Mouse (Mus musculus): Measurements from ENCODE around the gene Arhgef38. TPM values are rescaled to one million over a fixed set of nuclear protein-coding genes. Genes with fewer than 3 reads are reported as not detected.

The Arhgef38 gene
- polyA plus RNA-seq, 1 experiment from 2014 or later, result 0.08 TPM

DNA sequence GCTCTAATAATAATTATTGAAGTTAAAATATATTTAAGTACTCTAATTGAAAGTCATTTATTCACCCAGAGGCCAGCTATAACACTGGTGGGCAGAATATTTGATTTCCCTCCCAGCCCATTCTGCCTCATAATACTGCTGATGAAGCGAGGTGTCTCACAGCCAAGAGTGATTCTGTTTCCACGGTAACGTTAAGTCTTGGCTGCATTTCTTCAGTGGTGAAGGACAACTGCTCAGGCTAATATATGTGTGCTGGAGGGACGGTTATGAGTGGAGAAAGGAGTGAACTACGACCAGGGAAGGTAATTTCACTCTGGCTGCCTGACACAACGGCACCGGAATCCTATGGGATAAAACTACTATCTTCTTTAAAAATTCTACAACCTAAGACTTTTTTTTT, 71.6 kb downstream of the Arhgef38 start:
- ATAC-seq (ENCODE audit: low FRiP score, low read depth), result peak; percentile 76
- Histone ChIP-seq H3K27ac (replicated peaks) (no peak overlapping the region), H3K9me3 (no peaks in the 10 kb centered on the region), H3K9ac (replicated peaks) (no peak overlapping the region), H3K27me3 (no peaks in the 10 kb centered on the region), H3K4me3 (no peak overlapping the region), H3K4me2 (replicated peaks) (no peak overlapping the region), H3K36me3 (no peaks in the 10 kb centered on the region), H3K4me1 (0 out of 2 replicates have a peak, but pooled peaks cover 3% of the 10 kb centered on the region)
- 53% methylated on average over 7 of the region's 7 CpGs for WGBS

- no peak overlapping the region for H3K4me2 ChIP-seq (replicated peaks)
- no peaks in the 10 kb centered on the region for H3K27me3 ChIP-seq
- no peak overlapping the region for H3K27ac ChIP-seq (replicated peaks)
- H3K4me3 ChIP-seq, result no peak overlapping the region
- H3K9me3 ChIP-seq, result no peaks in the 10 kb centered on the region
- ATAC-seq (ENCODE audit: low FRiP score, low read depth), result no peak
- H3K36me3 ChIP-seq, result no peaks in the 10 kb centered on the region
- WGBS, result 96% methylated on average over 1 of the region's 1 CpGs
- 0 out of 2 replicates have a peak, but pooled peaks cover 3% of the 10 kb centered on the region for H3K4me1 ChIP-seq
- H3K9ac ChIP-seq (replicated peaks), result no peak overlapping the region
Observed at GRCm38 (mm10) chr3:133161407-133161806, 73.3 kb downstream of the Arhgef38 start.

GRCm38 (mm10) chr3:133158260-133158659, 76.5 kb downstream of the Arhgef38 start:
- 90% methylated on average over 5 of the region's 5 CpGs for WGBS
- no peak overlapping the region for H3K27ac ChIP-seq (replicated peaks)

DNA sequence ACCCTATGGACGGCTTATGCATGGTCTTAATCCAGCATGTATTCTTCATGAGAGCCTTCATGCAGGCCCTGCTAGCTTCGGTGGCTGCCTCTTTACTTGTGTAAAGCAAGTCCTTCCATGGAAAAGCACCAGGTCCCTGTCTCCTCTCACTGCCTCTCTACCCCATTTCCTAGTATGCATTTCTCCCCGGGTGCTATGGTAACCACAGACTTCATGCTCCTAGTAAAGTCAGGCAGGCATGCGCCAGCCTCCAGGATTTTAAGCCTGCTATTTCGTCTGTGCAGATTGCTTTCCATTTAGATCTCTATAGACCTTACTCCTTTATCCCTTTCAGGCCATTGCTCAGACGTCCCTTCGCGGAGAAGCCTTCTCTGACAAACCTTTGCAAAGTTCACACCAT, 80.1 kb downstream of the Arhgef38 start:
- no peaks in the 10 kb centered on the region for H3K36me3 ChIP-seq
- WGBS, result 42% methylated on average over 8 of the region's 8 CpGs
- 0 out of 2 replicates have a peak overlapping the region, but pooled peaks have one; percentile 9 for H3K4me2 ChIP-seq (replicated peaks)
- H3K9ac ChIP-seq (replicated peaks), result no peak overlapping the region; the same call in 1 of the 2 replicates
- no peak overlapping the region for H3K27ac ChIP-seq (replicated peaks)
- peaks cover 5% of the 10 kb centered on the region; the same call in 1 of the 2 replicates for H3K4me1 ChIP-seq
- peak; percentile 71; the same call in 1 of the 2 replicates for ATAC-seq (ENCODE audit: low FRiP score, low read depth)
- no peaks in the 10 kb centered on the region for H3K9me3 ChIP-seq
- H3K4me3 ChIP-seq, result no peak overlapping the region
- H3K27me3 ChIP-seq, result no peaks in the 10 kb centered on the region

More at GRCm38 (mm10) chr3:133158260-133158659, 76.5 kb downstream of the Arhgef38 start:
- H3K27me3 ChIP-seq, result no peaks in the 10 kb centered on the region
- no peak overlapping the region for H3K4me3 ChIP-seq
- no peak overlapping the region for H3K9ac ChIP-seq (replicated peaks)
- H3K4me2 ChIP-seq (replicated peaks), result no peak overlapping the region
- no peak for ATAC-seq (ENCODE audit: low FRiP score, low read depth)
- H3K4me1 ChIP-seq, result peaks cover 7% of the 10 kb centered on the region; the same call in 1 of the 2 replicates
- no peaks in the 10 kb centered on the region for H3K36me3 ChIP-seq
- no peaks in the 10 kb centered on the region for H3K9me3 ChIP-seq

GRCm38 (mm10) chr3:133153629-133154028, 81.1 kb downstream of the Arhgef38 start:
- WGBS, result 82% methylated on average over 6 of the region's 6 CpGs

DNA sequence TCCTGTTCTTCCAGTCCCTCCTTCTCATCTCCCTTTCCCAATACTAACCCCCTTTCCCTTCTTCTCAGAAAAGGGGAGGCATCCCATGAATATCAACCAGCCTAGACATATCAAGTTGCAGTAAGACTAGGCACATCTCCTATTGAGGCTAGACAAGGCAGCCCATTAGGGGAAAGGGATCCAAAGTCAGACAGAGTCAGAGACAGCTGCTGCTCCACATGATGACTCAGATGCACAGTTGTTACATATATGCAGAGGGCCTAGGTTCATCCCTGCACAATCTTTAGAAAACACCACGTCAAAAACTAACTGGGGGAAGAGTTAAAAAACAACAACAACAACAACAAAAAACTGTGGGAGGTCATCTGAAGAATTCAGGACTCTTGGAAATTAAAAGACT, 81.9 kb downstream of the Arhgef38 start:
- Histone ChIP-seq H3K27me3 (no peaks in the 10 kb centered on the region), H3K27ac (replicated peaks) (no peak overlapping the region), H3K9ac (replicated peaks) (no peak overlapping the region), H3K36me3 (no peaks in the 10 kb centered on the region), H3K4me1 (peaks cover 5% of the 10 kb centered on the region; the same call in 1 of the 2 replicates), H3K4me3 (no peak overlapping the region), H3K4me2 (replicated peaks) (no peak overlapping the region), H3K9me3 (no peaks in the 10 kb centered on the region)
- ATAC-seq (ENCODE audit: low FRiP score, low read depth), result no peak
- WGBS, result 68% methylated on average over 1 of the region's 1 CpGs

More at GRCm38 (mm10) chr3:133153629-133154028, 81.1 kb downstream of the Arhgef38 start:
- no peaks in the 10 kb centered on the region for H3K36me3 ChIP-seq
- no peaks in the 10 kb centered on the region for H3K27me3 ChIP-seq
- peaks cover 5% of the 10 kb centered on the region; the same call in 1 of the 2 replicates for H3K4me1 ChIP-seq
- H3K4me2 ChIP-seq (replicated peaks), result no peak overlapping the region
- H3K27ac ChIP-seq (replicated peaks), result no peak overlapping the region
- H3K9me3 ChIP-seq, result no peaks in the 10 kb centered on the region
- no peak for ATAC-seq (ENCODE audit: low FRiP score, low read depth)
- no peak overlapping the region for H3K4me3 ChIP-seq
- no peak overlapping the region for H3K9ac ChIP-seq (replicated peaks)

GRCm38 (mm10) chr3:133151629-133152028, 83.1 kb downstream of the Arhgef38 start:
- WGBS, result 75% methylated on average over 6 of the region's 6 CpGs
- H3K27me3 ChIP-seq, result no peaks in the 10 kb centered on the region
- no peaks in the 10 kb centered on the region for H3K9me3 ChIP-seq
- no peak overlapping the region for H3K27ac ChIP-seq (replicated peaks)
- no peak overlapping the region for H3K4me2 ChIP-seq (replicated peaks)
- no peaks in the 10 kb centered on the region for H3K36me3 ChIP-seq
- no peak; the same call in 1 of the 2 replicates for ATAC-seq (ENCODE audit: low FRiP score, low read depth)
- peaks cover 5% of the 10 kb centered on the region; the same call in 1 of the 2 replicates for H3K4me1 ChIP-seq
- H3K4me3 ChIP-seq, result no peak overlapping the region
- H3K9ac ChIP-seq (replicated peaks), result no peak overlapping the region

DNA sequence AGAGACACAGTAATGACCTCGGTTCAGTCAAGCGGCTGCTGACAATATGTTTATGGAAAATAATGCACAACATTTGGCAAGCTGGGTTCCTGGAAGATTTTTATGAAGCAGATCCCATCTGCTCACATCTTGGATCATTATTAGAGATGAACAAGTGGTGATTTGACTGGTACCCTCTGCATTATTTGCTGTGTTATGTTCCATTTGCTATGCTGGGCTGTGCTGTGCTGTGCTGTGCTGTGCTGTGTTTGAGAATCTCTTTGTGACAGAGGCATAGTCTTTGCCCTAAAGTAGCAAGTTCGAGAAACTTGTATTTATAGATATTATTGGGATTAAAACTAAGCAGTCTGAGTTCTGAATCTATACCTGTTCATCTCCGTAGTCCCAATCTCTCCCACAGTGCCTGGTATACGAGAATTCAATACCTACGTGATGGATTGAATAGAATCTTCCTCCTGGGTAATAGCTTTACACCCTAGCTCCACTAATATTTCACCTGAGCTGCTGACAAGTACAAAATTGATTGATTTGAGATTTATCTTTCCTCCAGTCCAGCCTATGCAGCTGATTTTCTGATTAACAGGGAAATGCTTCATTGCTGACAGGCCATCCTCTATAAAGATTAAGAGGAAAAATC, 90.1 kb downstream of the Arhgef38 start:
- H3K4me3 ChIP-seq, result no peak overlapping the region
- H3K27me3 ChIP-seq, result no peaks in the 10 kb centered on the region
- no peak overlapping the region for H3K9ac ChIP-seq (replicated peaks)
- no peaks in the 10 kb centered on the region for H3K4me1 ChIP-seq
- no peaks in the 10 kb centered on the region for H3K9me3 ChIP-seq
- no peaks in the 10 kb centered on the region for H3K36me3 ChIP-seq
- no peak for ATAC-seq (ENCODE audit: low FRiP score, low read depth)
- no peak overlapping the region for H3K27ac ChIP-seq (replicated peaks)
- 86% methylated on average over 6 of the region's 6 CpGs for WGBS
- no peak overlapping the region for H3K4me2 ChIP-seq (replicated peaks)

- WGBS, result 86% methylated on average over 6 of the region's 6 CpGs
- H3K4me1 ChIP-seq, result no peaks in the 10 kb centered on the region
- no peak for ATAC-seq (ENCODE audit: low FRiP score, low read depth)
Observed at GRCm38 (mm10) chr3:133141877-133142276, 92.9 kb downstream of the Arhgef38 start.

GRCm38 (mm10) chr3:133132611-133133010, 102.1 kb downstream of the Arhgef38 start:
- Histone ChIP-seq H3K9ac (replicated peaks) (no peak overlapping the region), H3K27ac (replicated peaks) (no peak overlapping the region), H3K9me3 (no peaks in the 10 kb centered on the region), H3K27me3 (no peaks in the 10 kb centered on the region), H3K36me3 (no peaks in the 10 kb centered on the region), H3K4me1 (no peaks in the 10 kb centered on the region), H3K4me2 (replicated peaks) (no peak overlapping the region), H3K4me3 (no peak overlapping the region)
- WGBS, result 50% methylated on average over 8 of the region's 8 CpGs
- no peak for ATAC-seq (ENCODE audit: low FRiP score, low read depth)

More at GRCm38 (mm10) chr3:133141877-133142276, 92.9 kb downstream of the Arhgef38 start:
- no peaks in the 10 kb centered on the region for H3K9me3 ChIP-seq
- no peak overlapping the region for H3K4me3 ChIP-seq
- no peak overlapping the region for H3K9ac ChIP-seq (replicated peaks)
- H3K27ac ChIP-seq (replicated peaks), result no peak overlapping the region
- no peak overlapping the region for H3K4me2 ChIP-seq (replicated peaks)
- no peaks in the 10 kb centered on the region for H3K36me3 ChIP-seq
- H3K27me3 ChIP-seq, result no peaks in the 10 kb centered on the region

DNA sequence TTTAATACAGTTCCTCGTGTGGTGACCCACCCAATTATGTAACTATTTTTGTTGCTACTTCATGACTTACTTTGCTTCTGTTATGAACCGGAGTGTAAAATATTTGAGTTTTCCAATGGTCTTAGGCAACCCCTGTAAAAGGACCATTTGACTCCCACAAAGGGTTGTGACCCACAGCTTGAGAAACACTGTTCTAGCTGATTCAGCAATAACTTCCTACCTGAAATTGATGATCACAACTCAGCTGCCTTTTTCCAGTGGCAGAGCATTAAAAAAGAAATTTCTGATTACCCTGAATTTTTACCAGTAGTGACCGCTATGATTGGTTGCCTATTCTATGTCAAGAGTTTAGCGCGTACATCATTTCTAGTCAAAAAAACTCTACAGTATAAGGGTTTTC, 103.4 kb downstream of the Arhgef38 start:
- Histone ChIP-seq H3K27ac (replicated peaks) (no peak overlapping the region), H3K9ac (replicated peaks) (no peak overlapping the region), H3K4me2 (replicated peaks) (no peak overlapping the region), H3K27me3 (no peaks in the 10 kb centered on the region), H3K9me3 (no peaks in the 10 kb centered on the region), H3K36me3 (no peaks in the 10 kb centered on the region), H3K4me1 (no peaks in the 10 kb centered on the region), H3K4me3 (no peak overlapping the region)
- 99% methylated on average over 5 of the region's 5 CpGs for WGBS
- ATAC-seq (ENCODE audit: low FRiP score, low read depth), result no peak

DNA sequence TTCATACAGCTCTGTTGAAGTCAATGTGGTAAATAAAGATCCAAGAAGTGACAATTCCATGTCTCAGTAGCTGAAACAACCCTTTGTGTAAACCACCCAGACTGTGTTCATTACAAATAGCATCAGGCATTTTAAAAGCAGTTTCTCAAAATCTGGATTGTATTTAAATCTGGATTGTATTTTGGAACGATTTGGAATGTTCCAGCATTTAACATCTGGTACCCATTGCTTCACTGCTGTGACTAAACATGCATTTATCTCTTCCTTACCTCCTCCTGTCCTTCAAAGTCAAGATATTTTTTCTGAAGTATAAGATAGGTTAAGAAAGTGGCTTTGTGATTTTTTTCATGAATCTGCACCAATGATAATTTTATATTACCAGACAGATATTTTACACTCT, 121.5 kb downstream of the Arhgef38 start:
- Histone ChIP-seq H3K27ac (replicated peaks) (no peak overlapping the region), H3K4me3 (no peak overlapping the region), H3K9me3 (no peaks in the 10 kb centered on the region), H3K4me2 (replicated peaks) (no peak overlapping the region), H3K27me3 (no peaks in the 10 kb centered on the region), H3K36me3 (peaks cover 15% of the 10 kb centered on the region), H3K4me1 (no peaks in the 10 kb centered on the region), H3K9ac (replicated peaks) (no peak overlapping the region)
- WGBS, result 50% methylated on average over 1 of the region's 1 CpGs
- ATAC-seq (ENCODE audit: low FRiP score, low read depth), result no peak
